Mouse (Mus musculus): ENCODE measurements around the gene Pdzrn3.

Gene Pdzrn3

DNA sequence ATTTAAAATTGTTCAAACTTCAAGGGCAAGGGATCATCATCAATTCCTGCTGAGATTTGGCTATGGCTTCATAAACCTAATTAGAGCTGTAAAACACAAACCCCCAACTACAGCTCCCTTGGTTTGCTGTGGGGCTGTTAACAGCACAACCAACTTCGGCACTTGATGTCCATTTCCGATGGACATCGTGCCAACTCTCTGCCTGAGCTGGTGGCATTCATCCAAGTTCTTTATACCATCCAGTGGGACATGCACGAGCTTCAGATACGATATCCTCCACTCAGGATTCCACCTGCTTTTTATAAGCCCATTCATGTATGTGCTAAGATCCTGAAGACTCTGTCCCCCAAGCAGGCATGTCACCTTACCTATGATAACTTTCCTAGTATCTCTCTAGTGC, 118.3 kb downstream of the Pdzrn3 start:
- in situ Hi-C loops (cut with MboI, MseI): no loop called here

DNA sequence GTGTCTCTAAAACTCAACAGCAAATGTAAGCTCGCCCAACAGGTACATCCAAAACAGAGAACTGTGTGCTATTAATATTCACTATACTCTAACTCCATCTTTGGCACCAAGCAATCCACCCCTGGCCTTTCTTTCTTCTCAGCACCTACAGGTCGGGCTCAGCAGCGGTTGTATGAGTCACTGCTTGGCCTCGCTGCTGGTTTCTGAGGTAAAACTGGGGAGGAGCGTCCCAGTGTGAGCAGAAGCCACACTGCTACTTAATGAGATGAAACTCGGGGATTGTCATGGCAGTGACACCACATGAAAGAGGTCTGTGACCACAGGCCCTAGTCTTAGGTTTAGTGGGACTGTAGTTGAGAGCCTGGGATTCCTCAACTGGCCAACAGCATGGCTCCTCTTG, 120.3 kb downstream of the Pdzrn3 start:
- in situ Hi-C loops (cut with MboI, MseI): no loop called here

DNA sequence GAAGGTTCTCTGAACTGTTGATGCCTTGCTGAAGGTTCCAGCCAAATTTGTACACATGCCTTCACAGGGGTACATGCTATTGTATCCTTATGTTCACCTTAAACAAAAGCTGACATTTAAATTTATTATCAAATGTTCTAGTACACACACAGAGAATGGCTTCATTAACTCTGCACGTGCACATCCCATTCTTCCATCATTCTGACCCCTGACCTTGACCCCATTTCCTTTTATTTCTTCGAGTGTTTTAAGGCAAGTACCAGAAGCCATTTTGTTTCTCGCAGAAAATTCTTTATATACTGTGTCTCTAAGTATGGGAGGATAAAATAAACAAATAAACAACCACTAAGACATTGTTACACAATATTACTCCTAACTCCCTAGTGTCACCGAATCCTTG, 123.0 kb downstream of the Pdzrn3 start:
- in situ Hi-C loops (cut with MboI, MseI): no loop called here

DNA sequence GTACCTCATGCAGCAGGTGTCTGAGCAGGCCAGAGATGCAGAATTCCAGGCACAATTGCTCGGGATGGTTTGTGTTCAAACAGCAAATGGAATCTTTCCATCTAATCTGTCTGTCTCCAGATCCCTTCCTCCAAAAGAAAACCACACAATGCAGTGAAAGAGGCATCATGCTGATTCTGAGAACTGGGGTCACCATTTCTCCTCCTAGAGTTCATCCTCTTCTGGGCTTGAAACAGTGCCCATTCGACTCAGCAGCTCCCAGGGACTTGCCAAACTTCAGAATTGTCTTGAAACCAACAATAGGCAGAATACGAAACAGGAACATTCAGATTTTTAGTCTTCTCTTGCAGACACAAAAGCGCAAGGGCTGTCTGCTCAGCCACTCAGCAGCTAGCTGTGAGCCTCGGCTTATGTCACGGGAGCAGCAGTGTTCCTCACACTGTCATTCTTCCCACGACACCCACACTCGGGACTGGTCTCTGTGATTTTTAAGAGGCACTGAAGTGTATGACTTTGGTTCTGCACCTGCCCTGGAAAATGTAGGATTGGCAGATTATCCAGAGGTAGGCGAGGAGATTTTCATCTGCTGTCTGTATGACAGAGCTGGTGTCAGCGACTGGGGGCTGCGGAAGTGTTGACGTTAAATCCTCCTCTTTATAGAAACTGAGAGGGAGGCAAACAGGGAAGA, 125.6 kb downstream of the Pdzrn3 start:
- in situ Hi-C loops (cut with MboI, MseI): no loop called here

DNA sequence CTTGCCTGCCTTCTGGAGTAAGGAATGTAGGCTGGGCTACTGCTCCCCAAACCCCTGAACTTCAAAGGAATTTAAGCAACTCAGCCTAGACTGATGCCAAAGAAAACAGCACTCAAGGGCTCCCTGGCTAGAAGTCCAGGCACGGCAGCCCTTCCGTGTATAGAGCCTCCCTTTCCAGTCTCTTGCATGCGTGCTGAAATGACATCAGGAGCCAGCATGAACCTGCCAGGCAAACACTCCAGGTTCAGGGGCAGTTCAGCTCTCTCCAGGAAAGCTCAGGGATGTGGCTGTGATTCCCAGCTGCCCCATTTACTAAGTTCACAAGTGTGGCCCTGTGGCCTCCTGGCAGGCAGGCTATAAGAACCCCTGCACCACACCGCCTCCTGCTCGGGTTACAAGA, 126.5 kb downstream of the Pdzrn3 start:
- in situ Hi-C loops (cut with MboI, MseI): no loop called here

DNA sequence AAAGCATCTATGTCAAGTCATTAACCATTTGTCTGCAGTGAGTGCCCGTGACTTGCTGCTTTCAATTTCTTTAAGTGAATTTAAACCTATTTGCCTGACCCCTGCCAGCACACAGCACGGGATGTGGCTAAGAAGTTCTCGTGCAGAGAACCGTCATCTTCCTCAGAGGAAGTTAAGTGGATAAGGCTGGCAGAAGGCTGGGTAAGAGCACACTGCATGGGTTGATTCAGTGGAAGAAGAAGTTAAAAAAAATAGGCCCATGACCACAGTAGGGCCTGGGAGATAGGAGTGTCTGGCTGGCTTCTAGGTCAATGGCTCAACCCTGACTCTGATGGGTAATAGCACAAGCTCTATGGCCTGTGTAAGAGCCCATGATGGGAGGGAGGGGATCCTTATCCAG, 131.6 kb downstream of the Pdzrn3 start:
- in situ Hi-C loops (cut with MboI, MseI): no loop called here

DNA sequence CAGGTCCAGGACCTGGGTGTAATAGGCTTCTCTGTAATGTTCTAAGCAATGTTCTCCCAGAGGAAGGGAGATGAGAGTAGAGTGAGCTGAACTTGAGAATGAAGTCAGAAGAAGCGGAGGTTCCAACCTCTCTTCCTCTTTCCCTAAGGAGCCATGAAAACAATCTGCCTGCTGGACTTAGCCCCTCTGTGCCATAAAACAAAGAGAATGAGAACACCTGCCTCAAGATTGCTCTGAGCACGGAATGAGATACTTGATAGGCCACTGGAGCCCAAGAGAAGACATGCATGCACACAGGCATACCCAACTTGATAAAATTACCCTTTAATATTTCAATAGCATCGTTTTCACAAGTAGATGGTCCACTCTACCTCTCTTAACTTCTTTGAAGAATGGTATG, 133.3 kb downstream of the Pdzrn3 start:
- in situ Hi-C loops (cut with MboI, MseI): no loop called here

DNA sequence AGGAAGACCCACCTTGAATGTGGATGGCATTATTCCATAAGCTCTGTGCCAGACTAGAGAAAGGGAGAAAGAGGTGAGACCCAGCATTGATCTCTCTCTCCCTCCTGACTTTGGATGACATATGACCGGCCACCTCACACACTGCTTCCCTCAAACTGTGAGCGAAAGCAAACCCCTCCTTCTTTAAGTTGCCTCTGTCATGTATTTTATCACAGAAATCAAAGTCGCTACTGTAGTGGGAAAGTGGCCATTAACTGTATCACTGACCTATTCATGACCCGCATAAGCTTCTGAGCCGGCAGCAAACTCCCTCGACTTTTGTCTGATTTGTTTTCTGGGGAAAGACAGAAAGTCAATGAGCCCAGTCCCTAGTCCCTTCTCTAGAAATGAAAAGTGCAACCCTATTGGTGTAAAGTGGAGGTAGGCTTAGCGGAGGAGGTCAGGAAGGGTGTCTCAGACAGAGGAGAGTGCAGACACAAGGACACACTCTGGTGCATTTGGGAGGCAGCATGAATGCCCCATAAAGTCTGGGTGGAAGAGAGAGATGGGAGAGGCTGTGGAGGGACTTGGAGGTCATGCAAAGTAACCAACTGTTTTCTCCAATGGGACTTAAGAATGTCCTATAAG, 134.4 kb downstream of the Pdzrn3 start:
- in situ Hi-C loops (cut with MboI, MseI): no loop called here

DNA sequence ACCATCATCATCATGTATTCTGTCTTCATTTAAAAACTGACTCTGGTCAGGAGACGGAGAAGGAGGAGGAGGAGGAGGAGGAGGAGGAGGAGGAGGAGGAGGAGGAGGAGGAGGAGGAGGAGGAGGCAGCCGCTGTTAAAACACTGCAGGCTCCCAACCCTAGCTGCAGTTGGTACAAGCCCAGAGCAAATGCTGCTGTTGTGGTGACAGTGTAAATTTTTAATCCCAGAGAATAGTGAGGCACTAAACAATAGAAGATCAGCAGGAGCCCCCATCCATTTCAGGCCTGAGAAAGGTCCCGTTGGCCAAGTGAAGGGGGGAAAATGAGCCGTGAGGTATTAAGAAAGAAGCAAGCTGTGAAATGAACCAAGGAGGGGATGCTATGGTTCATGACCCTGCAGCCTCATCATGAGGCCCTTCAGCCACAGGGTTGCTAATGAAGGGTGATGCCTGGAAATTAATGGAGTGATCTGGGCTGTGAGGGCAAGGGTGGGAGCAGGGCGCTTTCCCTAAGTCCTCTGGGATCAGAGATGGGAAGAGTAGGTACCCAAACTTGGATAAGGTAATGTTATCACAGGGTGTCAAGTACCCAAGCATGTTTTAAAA, 141.0 kb downstream of the Pdzrn3 start:
- in situ Hi-C loops (cut with MboI, MseI): no loop called here

DNA sequence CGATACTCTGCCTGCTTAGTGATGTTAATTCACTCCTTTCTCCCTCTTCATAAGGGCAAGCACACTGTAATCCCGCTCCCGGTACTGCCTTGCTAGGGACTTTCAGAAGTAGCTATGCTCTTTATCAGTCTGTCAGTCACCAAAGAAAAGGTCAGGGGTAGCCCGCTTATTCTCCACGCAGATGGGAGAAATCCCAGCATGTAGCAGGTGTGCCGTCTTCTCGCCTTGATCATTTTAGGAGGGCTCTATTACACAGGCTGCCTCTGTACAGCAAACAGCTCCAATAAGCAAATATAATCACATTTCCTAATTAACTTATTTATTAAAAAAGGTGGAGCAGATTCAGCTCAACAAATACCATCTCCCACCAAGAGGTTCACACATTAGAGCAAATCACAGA, 141.5 kb downstream of the Pdzrn3 start:
- in situ Hi-C loops (cut with MboI, MseI): no loop called here

DNA sequence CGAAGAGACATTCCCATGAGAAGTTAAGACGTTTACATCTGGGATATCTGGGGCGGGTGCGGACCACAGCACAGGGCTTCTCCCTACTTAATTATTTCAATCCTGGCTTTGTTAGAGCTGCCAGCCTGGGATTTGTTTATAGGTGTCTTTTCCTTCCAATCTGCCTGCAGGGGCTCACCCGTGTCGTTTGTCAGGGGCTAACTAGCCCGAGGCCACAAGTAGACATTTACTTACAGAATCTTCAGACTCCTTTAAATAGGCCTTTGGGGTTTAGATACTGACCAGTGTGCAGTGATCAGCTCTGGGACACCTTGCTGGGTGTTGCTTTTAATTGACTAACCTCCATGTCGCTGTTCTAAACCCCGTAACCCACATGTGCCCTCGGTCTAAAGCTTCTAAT, 143.3 kb downstream of the Pdzrn3 start:
- in situ Hi-C loops (cut with MboI, MseI): no loop called here

DNA sequence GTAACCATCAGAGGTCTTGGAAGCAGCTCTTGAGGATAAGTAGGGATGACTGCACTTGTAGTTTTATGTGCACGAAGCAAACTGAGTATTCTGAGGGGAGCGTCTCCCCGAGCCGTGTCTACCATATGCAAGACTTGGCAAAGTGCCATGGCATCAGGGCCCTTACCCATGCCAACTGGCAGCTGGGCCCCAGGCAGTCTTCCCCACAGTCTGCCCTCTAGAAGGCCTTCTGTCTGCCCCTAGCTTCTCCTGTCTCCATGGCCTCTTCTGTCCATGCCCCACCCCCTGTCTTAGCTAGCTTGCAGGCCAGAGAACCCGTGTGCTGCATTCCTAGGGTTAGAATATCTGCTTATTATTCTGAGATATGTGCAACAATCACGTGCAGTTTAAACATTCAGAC, 144.0 kb downstream of the Pdzrn3 start:
- in situ Hi-C loops (cut with MboI, MseI): no loop called here

DNA sequence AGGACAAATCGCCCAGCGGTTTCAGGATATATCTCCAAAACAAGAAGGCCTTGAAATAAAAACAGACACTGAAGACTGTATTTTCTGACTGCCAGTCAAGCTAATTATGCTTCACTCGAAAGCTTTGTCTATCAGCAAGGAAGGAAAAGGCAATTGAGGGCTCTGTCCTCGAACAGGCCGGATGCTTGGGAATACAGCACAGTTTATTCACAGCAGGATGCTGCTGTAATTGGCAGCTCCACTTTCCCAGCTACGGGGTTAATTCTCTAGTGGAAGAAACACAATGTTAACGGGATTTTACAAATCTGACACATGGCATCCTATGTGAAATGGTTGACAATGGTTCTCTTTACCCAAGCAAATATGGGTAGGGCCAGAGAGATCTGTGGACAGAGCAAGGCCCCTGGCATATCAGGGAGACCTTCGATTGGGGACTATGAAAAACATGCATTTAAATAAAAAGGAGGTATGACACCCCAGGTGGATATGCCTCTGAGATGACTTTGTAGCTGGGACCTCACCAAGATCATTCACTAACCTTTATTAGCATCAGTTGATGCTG, 150.3 kb downstream of the Pdzrn3 start:
- in situ Hi-C loops (cut with MboI, MseI): no loop called here

DNA sequence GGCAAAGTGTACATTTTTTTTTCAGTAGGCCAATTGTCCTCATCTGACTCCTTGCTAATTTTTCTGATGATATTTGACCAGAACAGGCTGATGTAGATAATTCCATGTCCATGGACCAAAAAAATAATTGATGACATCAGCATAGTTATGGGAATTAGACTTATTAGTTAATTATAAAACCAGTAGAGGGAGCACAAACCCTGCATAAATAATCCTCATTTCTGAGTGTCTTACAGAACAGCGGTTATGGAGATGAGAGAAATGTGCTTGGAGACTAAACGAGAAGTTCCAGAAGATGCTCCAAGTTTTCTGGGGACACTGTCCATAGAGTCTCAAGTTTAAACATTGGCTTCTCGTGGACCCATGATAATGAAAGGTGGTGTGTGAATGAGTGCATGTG, 157.4 kb downstream of the Pdzrn3 start:
- in situ Hi-C loops (cut with MboI, MseI): no loop called here

DNA sequence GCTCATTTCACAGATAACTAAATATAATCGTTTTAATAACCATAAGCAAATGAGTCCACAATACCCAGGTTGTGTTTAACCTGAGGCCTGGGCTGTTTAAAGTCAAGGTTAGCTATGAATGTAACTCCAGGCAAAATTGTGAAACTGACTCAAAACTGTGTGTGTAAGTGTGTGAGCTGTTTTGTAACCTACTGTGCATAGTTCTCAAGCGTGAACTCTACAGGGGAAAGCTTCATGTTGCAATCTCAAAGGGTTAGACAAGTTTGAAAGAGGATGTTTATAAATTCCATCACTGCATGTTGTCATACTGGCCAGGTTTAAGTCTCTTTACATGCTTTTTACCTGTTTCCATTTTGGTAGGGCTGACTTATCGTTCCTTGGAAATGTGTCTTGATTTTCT, 158.7 kb downstream of the Pdzrn3 start:
- in situ Hi-C loops (cut with MboI, MseI): no loop called here

DNA sequence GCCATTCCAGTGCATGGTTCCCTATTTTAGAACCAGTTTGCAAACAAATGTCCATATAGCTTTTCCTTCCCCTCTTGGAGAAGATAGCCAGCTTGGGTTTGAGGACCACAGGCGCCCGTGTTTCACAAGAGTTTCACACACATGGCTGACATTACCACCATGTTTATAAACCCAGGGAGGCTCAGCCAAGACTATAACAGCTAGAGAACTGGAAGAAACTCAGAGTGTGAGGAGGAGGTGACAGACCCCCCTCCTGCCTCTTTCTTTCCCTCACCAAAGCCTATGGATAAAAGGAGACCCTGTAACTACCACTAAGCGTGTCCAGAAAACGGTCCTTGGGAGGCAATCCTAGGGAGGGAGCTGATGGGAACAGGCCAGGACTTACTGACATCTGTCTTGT, 159.5 kb downstream of the Pdzrn3 start:
- in situ Hi-C loops (cut with MboI, MseI): no loop called here

DNA sequence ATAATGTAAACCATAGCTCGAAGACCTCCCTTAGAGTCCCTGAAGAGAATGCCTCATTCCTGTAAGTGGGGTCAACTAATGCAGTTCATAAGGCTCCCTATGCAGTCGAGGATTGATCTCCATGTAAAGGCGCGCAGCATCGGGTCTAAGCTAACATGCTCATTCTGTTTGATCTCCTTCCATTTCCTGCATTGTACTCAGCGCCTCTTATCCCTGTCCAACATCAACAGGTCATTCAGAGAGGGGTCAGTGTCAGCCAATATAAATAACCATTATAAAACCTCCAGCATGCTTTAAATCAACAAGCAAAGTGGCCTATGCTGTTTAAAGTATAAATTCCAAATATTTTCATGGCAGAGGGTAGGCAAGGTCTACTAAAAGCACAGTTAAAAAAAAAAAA, 159.9 kb downstream of the Pdzrn3 start:
- in situ Hi-C loops (cut with MboI, MseI): no loop called here

DNA sequence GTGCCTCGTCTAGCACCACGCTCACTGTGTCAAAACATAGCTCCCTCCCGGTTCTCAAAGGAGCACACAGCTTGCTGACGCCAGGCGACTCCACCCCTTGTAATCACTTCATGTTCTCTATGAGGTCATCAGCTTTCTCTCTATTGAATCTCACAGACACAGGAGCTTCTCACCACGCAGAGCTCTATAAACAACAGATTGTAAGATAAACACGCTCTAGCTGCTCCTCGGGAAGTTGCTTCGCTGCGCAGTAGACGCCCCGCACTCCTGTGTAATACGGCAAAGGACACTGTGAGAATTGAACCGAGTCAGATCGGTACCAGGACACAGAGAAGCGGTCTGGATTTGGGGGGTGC, 162.3 kb downstream of the Pdzrn3 start:
- in situ Hi-C loops (cut with MboI, MseI): no loop called here

DNA sequence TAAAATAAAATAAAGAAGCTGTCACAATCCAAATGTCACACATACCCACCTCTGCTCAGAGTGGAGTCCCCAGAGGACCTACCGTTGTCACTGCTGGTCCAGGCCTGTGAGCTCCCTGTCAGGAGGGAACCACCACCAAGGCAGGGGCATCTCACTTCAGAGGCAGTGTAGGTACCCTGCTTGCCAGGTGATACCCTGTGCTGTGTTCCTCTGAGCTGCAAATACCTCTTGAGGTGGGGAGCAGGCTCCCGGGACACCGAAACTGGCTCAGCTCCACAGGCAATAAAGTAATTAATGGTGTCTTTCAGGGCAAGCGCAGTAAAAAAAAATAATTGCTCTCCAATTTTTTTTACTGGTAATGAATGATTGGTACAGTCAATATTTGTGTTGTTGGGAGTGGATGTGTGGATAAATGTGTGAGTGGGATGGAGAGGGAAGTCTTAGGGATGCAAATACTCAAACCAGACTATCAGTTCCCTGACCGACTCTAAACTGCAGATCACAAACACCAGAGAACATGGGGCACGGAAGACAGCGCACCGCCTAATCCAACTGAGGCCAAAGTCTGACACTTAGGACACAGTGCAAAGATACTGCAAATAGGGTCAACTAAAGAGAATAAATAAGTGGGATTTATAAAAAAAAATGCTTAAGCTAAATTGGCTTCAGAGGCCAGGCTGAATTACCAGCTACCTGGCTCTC, 162.8 kb downstream of the Pdzrn3 start:
- in situ Hi-C loops (cut with MboI, MseI): no loop called here

DNA sequence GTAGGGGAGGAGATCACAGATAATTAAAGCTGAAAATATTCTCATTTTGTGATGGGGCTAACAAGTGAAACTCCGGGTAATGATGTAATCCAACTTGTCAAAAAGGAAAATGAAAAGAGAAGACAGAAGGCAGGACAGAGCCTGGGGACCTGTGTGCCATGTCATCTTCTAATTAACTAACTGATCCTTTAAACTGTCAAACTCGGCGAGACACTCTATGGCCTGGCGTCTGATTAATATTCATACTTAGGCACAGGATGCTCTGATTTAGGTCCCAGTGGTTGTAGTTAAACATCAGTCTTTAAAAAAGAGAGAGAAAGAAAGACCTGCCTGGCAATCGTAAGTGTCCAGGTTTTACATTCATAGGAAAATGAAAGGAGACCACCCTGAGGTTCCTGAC, 164.6 kb downstream of the Pdzrn3 start:
- in situ Hi-C loops (cut with MboI, MseI): no loop called here

DNA sequence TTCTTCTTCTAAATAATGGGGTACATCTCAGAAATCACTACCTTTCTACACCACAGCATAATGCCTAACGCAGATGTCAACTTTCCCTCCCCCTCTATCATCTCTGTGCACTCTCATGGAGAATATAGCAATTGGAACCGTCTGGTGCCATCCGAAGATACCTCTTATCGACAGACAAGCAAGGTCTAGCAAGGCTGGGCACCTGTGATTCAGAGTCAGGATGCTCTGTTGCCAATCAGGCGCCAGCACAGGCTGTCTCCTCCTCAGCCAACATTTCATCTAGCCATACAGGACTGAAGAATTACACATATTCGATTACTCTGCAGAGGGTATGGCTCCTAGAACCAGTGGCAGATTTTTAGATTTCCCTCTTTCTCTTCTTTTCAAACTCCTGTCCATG, 165.6 kb downstream of the Pdzrn3 start:
- in situ Hi-C loops (cut with MboI, MseI): no loop called here

DNA sequence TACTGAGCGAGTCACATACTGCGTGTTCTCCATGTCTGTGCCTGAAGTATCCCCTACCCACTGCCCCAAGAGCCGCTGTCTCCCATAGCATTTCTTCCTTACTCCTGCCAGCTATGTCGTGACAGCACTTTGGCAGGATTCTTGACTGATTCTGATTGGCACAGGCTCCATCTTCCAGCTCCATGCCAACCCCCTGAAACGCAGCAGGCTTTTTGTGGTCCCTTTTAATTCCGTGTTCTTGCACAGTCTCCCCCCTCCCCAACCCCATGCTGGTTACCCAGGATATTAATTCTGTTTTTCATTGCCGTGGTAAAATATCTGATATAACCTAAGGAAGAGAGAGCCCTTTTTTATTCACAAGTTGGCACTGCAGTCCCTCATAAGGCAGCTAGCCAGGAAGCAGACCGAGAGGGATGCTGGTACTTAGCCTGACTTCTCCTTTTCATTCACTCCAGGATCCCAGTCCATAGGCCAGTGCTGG, 166.3 kb downstream of the Pdzrn3 start:
- in situ Hi-C loops (cut with MboI, MseI): no loop called here

DNA sequence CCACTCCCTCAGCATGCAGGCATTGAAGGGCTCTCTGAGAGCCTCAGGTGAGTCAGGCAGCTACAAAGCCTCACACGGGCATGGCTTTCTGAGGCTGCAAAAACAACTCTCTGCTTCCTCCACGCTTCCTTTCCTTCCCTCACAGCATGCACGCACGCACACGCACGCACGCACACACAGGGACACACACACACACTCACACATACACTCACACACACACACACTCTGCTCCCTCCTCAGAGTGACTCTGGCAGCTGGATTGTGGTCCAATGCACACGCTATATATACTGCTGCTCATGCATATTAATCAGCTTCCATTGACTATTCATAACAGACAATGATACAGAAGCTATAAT, 178.8 kb downstream of the Pdzrn3 start:
- in situ Hi-C loops (cut with MboI, MseI): no loop called here

Measured in T-helper 2 cell (primary cell).